Mouse (Mus musculus) olfactory bulb, adult 2 months (tissue): ENCODE results near the gene Myh7.

Source experiments
- CTCF ChIP-seq: fragments of 200-500 bp; IDR thresholded peaks from 2 replicates; pipeline ENCODE4 v1.5.1; 2012; ENCODE audit warnings: low read depth, mild to moderate bottlenecking, low read length, moderate library complexity; ENCODE audit not compliant: insufficient read depth
- POLR2A ChIP-seq: fragments of 200-500 bp; IDR thresholded peaks from 2 replicates; pipeline ENCODE4 v1.6.1; 2012; ENCODE audit warnings: mild to moderate bottlenecking, low read depth, low read length, moderate library complexity; ENCODE audit not compliant: insufficient read depth

DNA sequence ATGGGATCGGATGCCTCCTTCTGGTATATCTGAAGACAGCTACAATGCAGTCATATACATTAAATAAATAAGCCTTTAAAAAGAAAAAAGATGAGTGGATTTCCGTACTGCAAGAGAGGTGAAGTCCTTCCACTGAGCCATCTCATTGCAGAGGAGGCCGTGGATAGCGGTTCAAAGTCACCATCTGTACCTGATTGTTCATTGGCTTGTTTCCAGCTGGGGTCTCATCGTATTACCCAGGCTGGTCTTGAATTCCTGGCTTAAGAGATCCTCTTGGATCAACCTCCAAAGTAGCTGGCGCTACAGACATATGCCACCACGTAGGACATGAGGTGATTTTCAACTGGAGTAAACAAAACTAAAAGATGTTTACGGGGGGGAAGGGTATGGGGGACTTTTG, 11.5 kb upstream of the Myh7 start:
- TF ChIP-seq CTCF (no peak), POLR2A (no peak)
